Mouse (Mus musculus) right cerebral cortex, adult 18-20 months (tissue): ENCODE measurements around the gene Gm49368.
"Not testable (repeated sequence)": the region's sequence is repeated elsewhere in the genome, so short reads cannot be mapped to it uniquely, and the experiment has no call there.

Experiments used
- DNase-seq: peaks from one replicate; pipeline ENCODE4 v3.0.0; 2022; ENCODE audit warnings: mixed read lengths

Gene Gm49368

DNA sequence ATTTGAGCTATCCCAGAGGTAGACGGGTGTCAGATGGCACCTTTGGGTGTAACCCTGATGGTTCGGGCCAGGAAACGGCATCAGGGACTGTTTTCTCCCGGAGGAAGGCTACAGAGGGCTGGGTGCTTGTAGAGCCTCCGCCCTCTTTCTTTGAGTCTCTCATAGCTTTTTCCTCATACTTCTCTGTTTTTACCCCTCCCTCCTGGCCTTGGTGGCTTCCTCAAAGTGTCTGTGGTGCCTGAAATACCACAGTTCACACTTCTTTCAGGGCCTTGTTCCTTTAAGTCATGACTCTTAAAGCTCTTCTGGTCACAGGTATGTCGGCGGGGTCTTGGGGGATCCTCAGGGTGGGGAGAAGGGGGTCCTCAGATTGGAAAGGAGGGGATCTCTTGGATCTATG lies at the start of gene Gm49368, which contains the start of gene Itgam:
Gene Gm49368 (plus strand): TSS at position 228 of the 400 bp plus-strand sequence.
Gene Itgam (plus strand): TSS at position 185 of the 400 bp plus-strand sequence.
- no peak for DNase-seq

GRCm38 (mm10) chr7:128013116-128013515 lies 49.4 kb upstream of the Gm49368 start:
- peak; percentile 23 for DNase-seq

- DNase-seq: not testable (repeated sequence)
These were observed 46.3 kb upstream of the Gm49368 start for GRCm38 (mm10) chr7:128016134-128016533.

DNA sequence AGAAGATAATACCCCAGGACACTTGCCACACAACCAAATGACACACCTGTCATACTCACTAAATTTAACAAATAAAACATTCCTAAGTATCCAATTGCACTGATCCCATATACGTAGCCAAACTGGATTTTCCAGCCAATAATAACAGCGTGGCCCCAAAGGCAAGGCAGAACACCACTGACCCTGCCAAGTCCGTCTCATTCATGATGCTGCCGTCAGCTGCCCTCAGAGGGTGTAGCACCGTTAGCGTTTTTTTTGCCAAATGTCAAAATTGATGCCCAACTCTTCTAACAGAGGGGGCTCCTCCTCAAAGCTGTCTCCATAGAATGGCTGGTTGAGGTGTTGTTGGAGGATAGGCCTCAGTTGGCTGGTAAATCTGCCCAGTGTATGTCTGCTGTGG lies 45.8 kb upstream of the Gm49368 start:
- no peak for DNase-seq

DNA sequence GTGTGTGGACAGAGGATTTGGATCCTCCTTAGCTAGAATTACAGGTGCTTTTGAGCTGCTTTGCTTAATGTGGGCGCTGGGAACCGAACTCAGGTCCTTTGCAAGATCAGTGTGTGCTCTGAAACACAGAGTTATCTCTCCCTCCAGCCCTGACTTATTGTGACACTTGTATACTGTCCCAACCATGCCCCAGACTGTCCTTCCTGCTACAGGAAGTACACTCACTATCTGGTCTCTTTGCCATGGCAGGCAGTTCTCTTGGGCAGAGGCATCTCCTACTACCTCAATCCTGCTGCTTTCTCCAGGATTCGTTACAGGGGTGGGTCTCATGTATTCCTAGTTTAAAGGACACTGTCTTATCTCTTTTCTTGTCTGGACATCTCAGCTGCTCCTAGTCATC lies 44.2 kb upstream of the Gm49368 start:
- no peak for DNase-seq

GRCm38 (mm10) chr7:128019187-128019586 lies 43.3 kb upstream of the Gm49368 start:
- no peak for DNase-seq

DNA sequence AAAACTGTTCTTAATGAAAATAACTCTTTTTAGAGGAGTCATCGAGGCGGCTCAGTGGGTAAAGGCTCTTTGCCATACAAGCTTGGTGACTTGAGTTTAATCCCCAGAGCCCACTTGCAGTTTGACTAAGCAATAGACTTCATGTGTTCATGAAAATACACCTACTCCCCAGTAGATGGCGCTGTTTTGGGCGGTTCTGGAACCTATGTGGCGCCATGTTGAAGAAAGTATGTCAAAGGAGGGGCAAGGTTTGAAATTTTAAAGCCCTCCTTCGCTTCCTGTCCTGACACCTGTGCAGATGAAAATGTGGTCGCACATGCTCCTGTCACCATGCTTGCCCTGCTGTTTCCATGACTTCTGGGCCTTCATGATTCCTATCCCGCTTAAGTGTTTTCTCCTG lies 39.5 kb upstream of the Gm49368 start:
- DNase-seq: no peak

DNA sequence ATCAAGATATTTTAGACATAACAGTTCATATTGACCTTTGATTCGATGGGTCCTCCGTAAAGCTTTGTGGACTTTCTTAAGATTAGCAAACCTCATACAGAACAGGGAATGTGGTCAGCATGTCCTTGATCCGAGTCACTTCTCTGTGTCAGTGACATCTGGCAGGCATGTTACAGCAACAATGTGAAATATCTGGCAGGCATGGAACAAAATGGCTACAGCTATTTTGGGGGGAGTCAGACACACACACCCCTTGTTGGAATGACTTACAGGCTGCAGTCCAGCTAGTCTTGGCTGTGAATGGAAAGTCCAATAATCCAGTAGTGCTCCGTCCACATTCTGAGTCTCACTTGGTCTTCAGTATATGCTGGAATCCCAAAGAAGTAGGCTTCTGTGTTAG lies 38.9 kb upstream of the Gm49368 start:
- DNase-seq: no peak

DNA sequence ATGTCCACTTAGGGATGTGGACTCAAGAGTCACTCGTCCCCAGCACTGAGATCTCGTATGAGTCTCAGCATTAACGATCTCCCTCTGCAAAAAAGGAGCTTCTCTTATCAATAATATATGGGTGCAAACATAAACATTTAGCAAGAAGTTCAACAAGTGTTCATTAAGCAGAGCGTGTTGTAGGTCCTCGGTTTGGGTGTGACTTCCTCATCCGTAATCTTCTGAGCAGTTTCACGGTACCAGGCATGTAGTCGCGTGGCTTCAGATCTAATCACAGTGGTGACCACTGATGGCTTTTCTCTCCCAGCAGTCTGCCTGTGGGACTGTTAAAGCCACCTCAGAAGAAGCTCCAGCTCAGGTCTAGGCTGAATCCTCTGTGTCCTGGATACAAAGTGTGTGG lies 38.1 kb upstream of the Gm49368 start:
- DNase-seq: no peak

GRCm38 (mm10) chr7:128024932-128025331 lies 37.6 kb upstream of the Gm49368 start:
- DNase-seq: no peak

- no peak for DNase-seq
These were observed 37.1 kb upstream of the Gm49368 start for GRCm38 (mm10) chr7:128025381-128025780.

GRCm38 (mm10) chr7:128031403-128031976 lies 31.0 kb upstream of the Gm49368 start:
- no peak for DNase-seq

DNA sequence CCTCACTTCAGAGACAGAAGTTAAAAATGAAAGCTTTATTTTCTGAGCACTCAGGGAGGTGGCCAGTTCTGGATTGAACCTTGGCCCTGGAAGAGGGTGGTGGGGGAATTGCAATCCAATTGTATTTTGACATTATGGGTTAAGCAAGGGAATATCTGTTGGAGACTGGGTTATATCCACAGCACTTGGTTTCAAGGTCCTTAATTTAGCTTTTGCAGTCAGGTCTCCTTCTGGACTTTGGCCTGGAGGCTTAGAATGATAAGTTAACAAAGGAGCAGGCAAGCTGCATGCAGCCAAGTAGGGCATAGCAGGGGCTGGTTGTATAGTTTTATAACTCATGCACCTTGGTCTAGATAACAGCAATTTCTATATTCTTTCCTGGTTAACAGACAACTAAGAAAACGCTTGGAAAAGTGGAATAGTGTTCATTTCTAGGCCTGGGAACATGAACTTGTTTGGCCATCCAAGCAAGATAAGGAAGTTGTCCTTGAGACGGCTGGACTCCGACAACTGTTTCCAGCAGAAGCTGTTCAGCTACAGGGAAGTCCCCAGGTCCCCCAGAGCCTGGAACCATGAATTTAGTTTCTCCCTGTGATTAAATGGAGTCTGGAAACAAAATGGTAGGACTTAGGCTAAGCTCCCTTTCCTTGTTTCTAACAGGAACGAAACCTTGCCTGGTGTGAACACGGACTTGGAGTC lies 30.0 kb upstream of the Gm49368 start:
- no peak for DNase-seq

DNA sequence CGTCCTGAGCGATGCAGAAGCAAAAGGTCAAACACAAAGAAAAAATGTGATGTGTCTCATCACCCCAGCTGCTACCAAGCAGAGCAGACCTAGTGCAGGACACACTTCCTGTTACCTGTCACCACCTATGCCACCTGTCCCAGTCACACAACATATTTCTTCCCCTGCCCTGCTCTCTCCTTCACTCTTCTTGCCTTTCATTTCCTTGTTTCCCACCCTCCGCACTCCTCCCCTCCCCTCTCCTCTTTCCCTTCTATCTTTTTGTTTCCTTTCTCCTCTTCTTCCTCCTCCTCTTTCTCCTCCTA lies 29.5 kb upstream of the Gm49368 start:
- no peak for DNase-seq

GRCm38 (mm10) chr7:128033616-128034015 lies 28.9 kb upstream of the Gm49368 start:
- no peak for DNase-seq

- not testable (repeated sequence) for DNase-seq
These were observed 20.2 kb upstream of the Gm49368 start for GRCm38 (mm10) chr7:128042161-128042820.

DNA sequence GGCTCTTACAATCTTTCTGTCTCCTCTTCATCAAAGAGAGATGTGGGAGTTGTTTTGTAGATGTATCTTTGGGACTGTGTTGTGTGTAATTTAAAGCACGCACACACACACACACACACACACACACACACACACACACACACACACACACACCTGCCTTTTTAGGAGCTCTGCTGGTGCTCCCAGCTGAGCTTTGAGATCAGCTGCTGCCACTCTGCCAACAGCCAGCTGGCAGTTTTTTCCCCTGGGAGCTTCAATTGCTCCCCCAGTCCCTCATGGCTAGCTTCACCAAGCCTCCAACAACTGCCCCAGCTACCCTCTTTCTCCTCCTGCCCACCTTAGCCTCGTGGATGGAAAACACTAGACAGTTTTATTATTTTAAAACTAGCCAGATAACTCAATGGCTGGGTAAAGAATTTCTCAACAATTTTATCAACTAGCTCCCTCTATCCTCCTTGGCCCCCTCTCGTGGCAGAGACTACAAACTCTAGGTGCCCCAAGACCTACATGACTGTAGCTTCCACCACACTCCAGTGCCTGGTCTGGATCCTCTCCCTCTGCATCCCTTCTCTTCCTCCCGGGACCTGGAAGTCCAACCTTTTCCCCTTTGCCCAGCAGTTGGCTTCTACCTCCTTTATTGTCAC lies 18.2 kb upstream of the Gm49368 start:
- no peak for DNase-seq

DNA sequence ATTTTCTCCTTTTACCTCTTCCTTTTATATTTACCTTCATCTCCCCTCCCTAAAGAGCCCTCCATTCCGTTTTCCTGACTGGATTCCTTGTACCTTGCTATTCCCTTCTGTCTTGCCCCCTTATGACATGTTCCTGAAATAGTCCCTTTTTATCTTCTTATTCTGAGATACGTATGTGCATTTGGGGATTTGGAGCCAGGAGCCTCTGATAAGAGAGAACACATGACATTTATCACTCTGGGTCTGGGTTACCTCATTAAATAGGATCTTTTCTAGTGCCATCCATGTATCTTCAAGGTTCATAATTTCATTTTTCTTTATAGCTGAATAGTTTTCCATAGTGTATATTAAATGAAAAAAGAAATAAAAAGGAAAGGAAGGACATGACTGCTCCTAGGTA lies 16.8 kb upstream of the Gm49368 start:
- no peak for DNase-seq

DNA sequence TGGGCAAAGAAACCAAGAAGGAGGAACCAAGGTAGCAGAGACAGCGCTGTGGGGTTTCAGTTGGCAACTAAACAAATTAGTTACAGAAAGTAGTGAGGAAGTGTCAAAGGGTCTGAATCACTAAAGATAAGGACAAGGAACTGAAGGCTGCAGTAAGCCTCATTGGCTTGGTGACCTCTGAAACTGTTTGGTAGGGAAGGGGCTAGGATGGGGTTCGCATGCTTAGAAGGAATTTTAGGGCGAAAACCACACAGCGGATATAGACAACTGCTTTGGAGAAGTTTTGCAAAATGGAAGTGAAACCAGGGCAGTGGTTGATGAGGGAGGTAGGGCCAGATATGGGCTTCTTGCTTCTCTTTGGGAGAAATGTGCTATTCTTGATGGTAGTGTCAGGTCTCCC lies 13.7 kb upstream of the Gm49368 start:
- no peak for DNase-seq

DNA sequence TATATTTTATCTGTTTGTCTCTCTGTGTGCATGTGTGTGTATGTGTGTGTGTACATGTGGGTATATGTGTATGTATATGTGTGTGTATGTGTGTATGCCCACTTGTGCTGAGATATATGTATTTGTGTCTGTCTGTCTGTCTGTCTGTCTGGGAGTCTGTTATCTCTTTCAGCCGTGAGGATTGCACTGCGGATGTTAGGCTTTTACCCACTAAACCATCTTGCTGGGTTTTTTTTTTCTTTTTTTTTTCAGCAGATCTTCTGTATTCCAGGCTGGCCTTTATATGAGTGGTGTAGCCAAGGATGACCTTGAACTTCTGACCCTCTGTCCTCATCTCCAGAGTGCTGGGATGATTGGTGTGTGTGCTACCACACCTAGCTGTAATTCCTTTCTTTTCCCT lies 13.2 kb upstream of the Gm49368 start:
- DNase-seq: no peak

GRCm38 (mm10) chr7:128050739-128051138 lies 11.7 kb upstream of the Gm49368 start:
- no peak for DNase-seq

DNA sequence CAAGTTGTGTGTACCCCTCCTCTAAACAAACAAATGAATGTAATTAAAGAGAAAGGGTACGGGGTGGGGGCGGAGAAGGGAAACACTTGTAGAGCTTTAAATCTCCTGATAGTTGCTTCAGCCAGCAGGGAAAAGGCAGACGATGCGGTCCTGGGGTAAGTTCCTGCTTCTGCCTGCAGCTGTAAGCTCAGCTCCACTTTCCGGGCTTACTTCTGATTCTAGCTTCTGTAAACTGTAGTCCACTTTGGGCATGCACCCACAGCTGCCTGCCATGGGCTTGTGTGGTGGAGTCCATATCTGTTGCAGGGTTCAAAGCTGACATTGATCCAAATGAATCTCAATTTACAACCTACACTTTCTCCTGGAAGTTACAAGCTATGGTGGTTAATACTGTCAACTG lies 9.4 kb upstream of the Gm49368 start:
- no peak for DNase-seq

DNA sequence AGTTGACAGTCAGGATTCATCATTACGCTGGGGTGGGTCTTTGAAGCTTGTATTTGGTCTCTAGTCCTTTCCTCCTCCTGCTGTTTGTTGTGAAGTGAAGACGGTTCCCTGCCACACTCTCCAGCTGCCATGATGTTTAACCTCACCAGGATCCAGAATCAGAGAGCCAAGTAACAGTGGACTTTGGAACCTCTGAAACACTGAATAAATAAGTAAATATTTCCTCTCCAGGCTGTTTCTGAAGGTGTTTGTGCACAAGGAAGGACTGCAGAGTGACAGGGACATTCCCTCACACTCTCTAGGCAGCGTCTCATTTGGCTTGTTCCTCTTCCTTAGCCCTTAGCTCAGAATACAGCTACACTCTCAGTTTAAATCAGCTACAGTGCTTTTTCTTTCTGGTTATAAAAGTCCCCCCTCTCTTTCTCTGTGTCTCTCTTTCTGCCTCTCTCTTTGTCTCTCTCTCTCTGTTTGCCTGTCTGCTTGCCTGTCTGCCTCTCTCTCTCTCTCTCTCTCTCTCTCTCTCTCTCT lies 5.5 kb upstream of the Gm49368 start:
- DNase-seq: no peak

DNA sequence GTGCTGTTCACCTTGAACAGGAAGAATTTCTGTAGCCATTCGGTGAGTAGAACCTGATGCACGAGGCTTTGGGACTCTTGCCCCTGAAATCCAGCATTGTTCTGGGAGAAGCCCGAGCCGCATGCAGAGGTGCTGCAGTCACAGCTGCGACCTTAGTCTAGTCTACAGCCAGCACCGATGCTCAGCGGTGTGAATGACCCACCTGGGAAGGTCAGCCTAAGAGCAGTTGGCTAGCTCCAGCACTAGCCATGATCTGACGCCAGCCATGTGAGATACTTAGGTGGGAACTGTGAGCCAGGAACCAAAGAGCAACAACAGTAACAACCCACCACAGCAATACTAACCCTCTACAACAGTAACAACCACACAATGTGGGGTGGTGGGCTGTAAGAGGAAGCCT lies 4.6 kb upstream of the Gm49368 start:
- no peak for DNase-seq
